Mouse (Mus musculus) neural tube, embryonic 15.5 days (tissue): ENCODE results near the gene Pts. TPM values are rescaled to one million over a fixed set of nuclear protein-coding genes. Genes with fewer than 3 reads are reported as not detected.

Source experiments
- ATAC-seq: fragments of 200-750 bp; cut with Nextera tagmentation; 2 replicates; pipeline ENCODE4 v1.8.0; 2017; ENCODE audit warnings: mild to moderate bottlenecking, moderate TSS enrichment, moderate library complexity; ENCODE audit not compliant: low FRiP score
- H3K27ac ChIP-seq: fragments of 300-500 bp; sonication (generic); replicated peaks from 2 replicates; pipeline ENCODE4 v1.5.1; 2015; ENCODE audit warnings: mild to moderate bottlenecking, inconsistent platforms
- H3K27me3 ChIP-seq: fragments of 300-500 bp; sonication (generic); replicated peaks from 2 replicates; pipeline ENCODE4 v1.6.1; 2015; ENCODE audit warnings: inconsistent platforms
- H3K36me3 ChIP-seq: fragments of 300-500 bp; sonication (generic); 2 replicates; pipeline ENCODE4 v1.6.1; 2015; ENCODE audit warnings: inconsistent platforms
- H3K4me1 ChIP-seq: fragments of 300-500 bp; sonication (generic); 2 replicates; pipeline ENCODE4 v1.6.1; 2015; ENCODE audit warnings: inconsistent platforms
- H3K4me2 ChIP-seq: fragments of 300-500 bp; sonication (generic); 2 replicates; pipeline ENCODE4 v1.6.1; 2015; ENCODE audit warnings: inconsistent platforms, mild to moderate bottlenecking, moderate library complexity
- H3K4me3 ChIP-seq: fragments of 300-500 bp; sonication (generic); replicated peaks from 2 replicates; pipeline ENCODE4 v1.5.1; 2015; ENCODE audit warnings: mild to moderate bottlenecking, inconsistent platforms
- H3K9ac ChIP-seq: fragments of 300-500 bp; sonication (generic); replicated peaks from 2 replicates; pipeline ENCODE4 v1.6.1; 2015; ENCODE audit warnings: mild to moderate bottlenecking, inconsistent platforms
- H3K9me3 ChIP-seq: fragments of 300-500 bp; sonication (generic); replicated peaks from 2 replicates; pipeline ENCODE4 v1.6.1; 2016; ENCODE audit warnings: inconsistent platforms
- WGBS: fragments of 180-500 bp; shearing (Covaris S2); methylation state at CpG from one replicate; pipeline ENCODE4 v1.1.7; 2015; ENCODE audit warnings: mixed read lengths; 5-methylcytosine and 5-hydroxymethylcytosine counted together
- polyA plus RNA-seq: library from polyadenylated mRNA; unstranded; fragments of >200 nt; fragmentation: Nextera tagmentation; extraction: Ambion mirVana; gene quantifications from 2 replicates; pipeline ENCODE4 v1.2.1, GENCODE M21; 2015

Gene Pts
- polyA plus RNA-seq, 1 experiment from 2014 or later: 109 TPM

DNA sequence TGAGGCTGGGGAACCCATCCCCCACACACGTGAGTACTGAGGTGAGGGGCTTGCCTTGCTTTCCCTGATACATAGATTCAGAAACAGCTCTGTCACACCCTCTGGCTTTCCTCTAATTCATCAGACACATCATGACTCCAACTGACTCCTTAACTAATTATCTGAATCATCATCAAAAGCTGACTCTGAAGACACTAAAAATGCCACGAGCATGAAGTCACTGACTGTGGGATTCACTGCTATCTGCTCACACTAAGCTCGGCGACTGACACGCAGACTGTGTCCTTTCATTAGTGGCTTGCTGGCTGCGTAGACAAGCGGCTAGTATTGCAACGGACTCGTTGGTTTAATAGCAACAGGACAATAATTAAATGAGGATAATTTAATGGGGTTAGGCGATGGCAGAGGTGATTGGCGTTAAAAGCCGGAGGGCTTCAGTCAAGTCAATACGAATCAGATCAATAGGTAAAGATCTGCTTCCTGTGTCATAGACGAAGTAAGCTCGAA, 28.0 kb downstream of the Pts start:
- Histone ChIP-seq H3K27me3 (no peaks in the 10 kb centered on the region), H3K27ac (peak overlapping the region; percentile 75; the same call in 1 of the 2 replicates), H3K9me3 (no peaks in the 10 kb centered on the region), H3K4me1 (peaks cover 7% of the 10 kb centered on the region; the same call in 1 of the 2 replicates), H3K9ac (0 out of 2 replicates have a peak overlapping the region, but pooled peaks have one; percentile 37), H3K36me3 (no peaks in the 10 kb centered on the region), H3K4me2 (peak overlapping the region; percentile 54), H3K4me3 (peak overlapping the region; percentile 34)
- peak; percentile 17; the same call in 1 of the 2 replicates for ATAC-seq
- WGBS: 59% methylated on average over 15 of the region's 15 CpGs

DNA sequence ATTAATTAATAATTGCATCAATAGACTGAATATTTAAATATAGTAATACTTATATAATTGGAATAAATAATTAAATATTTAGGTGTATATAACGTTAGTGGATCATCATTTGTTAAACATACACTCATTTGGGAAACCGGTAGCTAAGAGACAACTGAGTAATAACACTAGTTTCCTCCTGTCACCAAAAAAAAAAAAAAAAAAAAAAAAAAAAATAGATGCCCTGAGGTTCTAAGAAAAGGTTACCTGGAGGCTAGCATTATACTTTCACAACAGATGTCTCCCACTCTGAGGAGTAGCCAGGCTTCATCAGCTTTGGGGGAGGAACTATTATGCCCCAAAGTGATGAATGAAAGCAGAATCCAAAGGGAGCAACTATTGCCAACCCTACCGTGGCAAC, 28.7 kb downstream of the Pts start:
- H3K36me3 ChIP-seq: no peaks in the 10 kb centered on the region
- H3K4me2 ChIP-seq: peak overlapping the region; percentile 54; the same call in 1 of the 2 replicates
- H3K4me3 ChIP-seq: no peak overlapping the region
- no peaks in the 10 kb centered on the region for H3K9me3 ChIP-seq
- no peaks in the 10 kb centered on the region for H3K27me3 ChIP-seq
- no peak overlapping the region for H3K9ac ChIP-seq
- ATAC-seq: no peak
- 80% methylated on average over 3 of the region's 3 CpGs for WGBS
- H3K4me1 ChIP-seq: peaks cover 7% of the 10 kb centered on the region; the same call in 1 of the 2 replicates
- no peak overlapping the region for H3K27ac ChIP-seq

DNA sequence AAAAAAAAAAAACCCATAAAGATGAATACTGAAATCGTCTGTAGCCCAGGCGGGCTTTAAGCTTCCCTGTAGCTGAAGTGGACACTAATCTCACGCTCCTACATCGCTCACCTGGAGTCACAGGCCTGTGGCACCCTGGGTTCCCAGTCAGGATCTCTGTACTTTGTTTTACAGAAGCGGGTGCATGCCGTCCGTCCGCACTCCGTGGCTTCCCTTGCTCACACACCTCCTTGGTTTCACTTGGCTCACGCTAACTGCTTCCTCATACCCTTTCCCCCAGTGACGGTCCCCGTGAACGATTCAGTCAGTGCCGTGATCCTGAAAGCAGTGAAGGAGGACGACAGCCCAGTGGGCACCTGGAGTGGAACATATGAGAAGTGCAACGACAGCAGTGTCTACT, 29.7 kb downstream of the Pts start:
- Histone ChIP-seq H3K27me3 (no peaks in the 10 kb centered on the region), H3K9me3 (no peaks in the 10 kb centered on the region), H3K4me1 (peaks cover 7% of the 10 kb centered on the region; the same call in 1 of the 2 replicates), H3K4me2 (no peak overlapping the region), H3K27ac (no peak overlapping the region), H3K4me3 (no peak overlapping the region), H3K36me3 (no peaks in the 10 kb centered on the region), H3K9ac (no peak overlapping the region)
- 90% methylated on average over 16 of the region's 16 CpGs for WGBS
- ATAC-seq: no peak

DNA sequence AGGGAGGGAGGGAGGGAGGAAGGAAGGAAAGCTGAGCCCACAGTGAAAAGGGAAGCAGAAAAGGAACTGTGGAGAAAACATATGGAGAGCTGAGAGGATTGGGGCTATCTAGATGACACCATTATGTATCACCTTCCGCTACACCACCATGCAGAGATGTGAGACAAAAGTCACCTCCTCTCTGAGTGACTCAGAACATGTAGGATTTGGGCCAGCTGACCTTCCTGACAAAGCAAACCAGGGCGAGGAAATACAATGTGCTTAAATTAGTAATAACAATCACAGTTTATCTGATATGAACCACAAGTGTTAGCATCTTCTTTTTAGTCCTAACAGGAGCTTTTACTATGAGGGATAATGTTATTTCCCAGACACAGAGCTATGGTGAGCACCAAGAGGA, 31.0 kb downstream of the Pts start:
- Histone ChIP-seq H3K9ac (no peak overlapping the region), H3K27ac (no peak overlapping the region), H3K4me3 (no peak overlapping the region), H3K27me3 (no peaks in the 10 kb centered on the region), H3K4me1 (peaks cover 7% of the 10 kb centered on the region; the same call in 1 of the 2 replicates), H3K9me3 (no peaks in the 10 kb centered on the region), H3K36me3 (no peaks in the 10 kb centered on the region), H3K4me2 (no peak overlapping the region)
- 89% methylated on average over 2 of the region's 2 CpGs for WGBS
- no peak for ATAC-seq

DNA sequence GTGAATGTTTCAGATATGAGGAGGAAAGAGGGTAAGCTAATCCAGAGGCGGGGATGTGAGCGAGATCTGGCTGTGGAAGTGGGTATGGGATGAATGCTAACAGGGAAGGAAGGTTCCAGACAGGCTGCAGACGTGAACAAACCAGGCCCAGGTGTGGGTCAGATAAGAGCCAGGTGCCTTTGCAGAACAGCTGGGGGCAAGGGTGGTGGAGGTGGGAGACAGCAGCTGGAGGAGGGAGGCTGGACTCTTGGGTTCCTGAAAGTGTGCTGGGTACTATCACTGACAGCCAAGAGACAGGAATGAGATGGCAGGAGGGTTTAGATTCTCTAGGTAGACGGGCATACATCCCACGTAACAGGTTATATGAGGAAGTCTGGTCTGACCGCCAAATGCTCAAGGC, 31.4 kb downstream of the Pts start:
- peaks cover 7% of the 10 kb centered on the region; the same call in 1 of the 2 replicates for H3K4me1 ChIP-seq
- ATAC-seq: no peak
- 85% methylated on average over 6 of the region's 6 CpGs for WGBS

DNA sequence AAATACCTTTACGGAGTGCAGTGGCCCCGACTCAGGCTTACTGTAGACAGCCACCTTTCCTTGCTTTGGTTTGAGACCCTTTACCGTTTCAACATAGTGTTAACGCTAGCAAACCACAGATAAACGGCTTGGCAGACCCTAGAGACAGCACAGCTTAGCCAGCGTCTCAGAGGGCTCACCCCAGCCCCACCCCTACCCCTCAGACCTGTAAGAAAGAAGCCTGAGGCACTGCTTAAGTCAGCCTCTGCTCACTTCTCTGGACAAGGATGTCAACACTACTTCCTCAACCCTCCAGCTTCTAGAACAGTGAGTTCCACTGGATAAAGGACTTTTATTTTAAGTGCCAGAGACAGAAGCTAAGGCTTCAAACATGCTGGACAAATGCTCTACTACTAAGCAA, 32.0 kb downstream of the Pts start:
- no peak for ATAC-seq
- H3K4me2 ChIP-seq: no peak overlapping the region

More for the DNA sequence above, 31.4 kb downstream of the Pts start:
- Histone ChIP-seq H3K4me2 (no peak overlapping the region), H3K4me3 (no peak overlapping the region), H3K36me3 (no peaks in the 10 kb centered on the region), H3K27me3 (no peaks in the 10 kb centered on the region), H3K9ac (no peak overlapping the region), H3K9me3 (no peaks in the 10 kb centered on the region), H3K27ac (no peak overlapping the region)

DNA sequence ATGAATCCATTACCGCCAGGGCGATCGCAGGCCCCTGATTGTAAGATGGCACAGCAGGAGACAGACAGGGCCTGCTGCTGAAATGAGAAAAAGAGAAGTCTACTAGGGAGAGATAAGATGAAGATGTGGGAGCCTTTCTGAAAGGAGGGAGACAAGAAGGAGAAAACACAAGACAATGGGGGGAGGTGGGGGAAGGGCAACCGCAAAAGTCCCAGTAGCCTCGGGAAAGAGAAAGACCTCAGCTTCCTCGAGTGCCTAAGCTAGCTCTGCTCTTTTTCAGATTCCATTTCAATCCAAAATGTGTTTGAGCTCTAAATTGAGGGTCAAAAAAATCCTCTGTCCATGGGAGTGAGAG, 32.4 kb downstream of the Pts start:
- H3K9ac ChIP-seq: no peak overlapping the region
- no peaks in the 10 kb centered on the region for H3K27me3 ChIP-seq
- no peak overlapping the region for H3K4me2 ChIP-seq
- WGBS: 37% methylated on average over 6 of the region's 6 CpGs
- no peaks in the 10 kb centered on the region for H3K9me3 ChIP-seq
- H3K27ac ChIP-seq: no peak overlapping the region
- H3K4me1 ChIP-seq: peaks cover 7% of the 10 kb centered on the region; the same call in 1 of the 2 replicates
- no peak for ATAC-seq
- no peaks in the 10 kb centered on the region for H3K36me3 ChIP-seq
- no peak overlapping the region for H3K4me3 ChIP-seq

More for the DNA sequence above, 32.0 kb downstream of the Pts start:
- Histone ChIP-seq H3K9ac (no peak overlapping the region), H3K4me3 (no peak overlapping the region), H3K4me1 (peaks cover 7% of the 10 kb centered on the region; the same call in 1 of the 2 replicates), H3K27me3 (no peaks in the 10 kb centered on the region), H3K27ac (no peak overlapping the region), H3K9me3 (no peaks in the 10 kb centered on the region), H3K36me3 (no peaks in the 10 kb centered on the region)
- 36% methylated on average over 6 of the region's 6 CpGs for WGBS

DNA sequence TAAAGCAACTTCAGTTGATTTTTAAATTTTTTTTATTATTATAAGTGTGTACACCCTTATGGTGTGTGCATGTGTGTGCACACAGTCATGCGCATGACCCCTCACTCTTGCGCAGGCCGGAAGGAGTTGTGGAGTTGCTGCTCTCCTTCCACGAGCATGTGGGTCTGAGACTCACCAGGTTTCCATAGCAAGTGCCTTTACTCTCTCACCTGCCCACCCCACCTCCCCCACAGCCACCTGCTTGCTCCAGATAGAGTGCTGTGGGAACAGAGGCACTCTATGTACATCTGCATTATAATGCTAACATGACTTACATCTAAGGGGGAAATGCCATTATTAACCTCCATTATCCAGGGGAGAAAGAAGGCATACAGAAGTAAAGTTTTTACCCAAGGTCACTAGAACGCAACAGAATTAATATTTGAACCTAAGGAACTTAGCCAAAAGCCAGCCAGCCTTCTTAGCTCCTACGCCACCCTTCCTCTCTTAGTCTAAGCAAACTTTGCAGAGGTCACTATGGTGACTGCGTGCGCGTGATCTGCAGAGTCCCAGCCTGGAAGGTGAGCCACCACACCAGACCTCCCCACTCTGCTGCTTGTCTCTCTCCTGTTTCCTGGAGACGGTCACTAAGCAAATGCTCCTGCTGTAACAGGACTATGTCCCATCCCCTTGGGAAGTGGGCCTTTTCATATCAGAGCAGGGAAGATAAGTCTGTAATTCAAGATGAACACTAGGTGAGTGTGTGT, 32.9 kb downstream of the Pts start:
- 79% methylated on average over 10 of the region's 10 CpGs for WGBS
- Histone ChIP-seq H3K4me3 (no peak overlapping the region), H3K4me1 (peaks cover 7% of the 10 kb centered on the region; the same call in 1 of the 2 replicates), H3K36me3 (no peaks in the 10 kb centered on the region), H3K9me3 (no peaks in the 10 kb centered on the region), H3K27ac (no peak overlapping the region), H3K27me3 (no peaks in the 10 kb centered on the region), H3K9ac (no peak overlapping the region), H3K4me2 (no peak overlapping the region)
- ATAC-seq: no peak

DNA sequence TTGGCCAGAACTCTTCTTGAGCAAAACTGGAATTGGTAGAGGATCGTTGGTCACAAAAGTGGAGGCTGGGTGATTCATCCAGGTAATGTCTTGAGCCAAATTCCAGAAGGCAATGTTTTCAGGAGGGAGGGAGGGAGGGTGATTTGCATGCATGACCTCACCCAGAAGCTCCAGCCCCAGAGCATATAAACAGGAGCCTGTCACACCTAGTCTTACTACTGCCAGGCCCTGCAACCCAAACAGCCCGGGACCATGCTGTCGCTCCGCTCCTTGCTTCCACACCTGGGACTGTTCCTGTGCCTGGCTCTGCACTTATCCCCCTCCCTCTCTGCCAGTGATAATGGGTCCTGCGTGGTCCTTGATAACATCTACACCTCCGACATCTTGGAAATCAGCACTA, 34.2 kb downstream of the Pts start, which contains the start of gene Plet1:
Gene Plet1, plus strand, starts transcription at position 215 of the 400 bp plus-strand sequence.
- H3K36me3 ChIP-seq: no peaks in the 10 kb centered on the region
- H3K9ac ChIP-seq: no peak within 1 kb of the TSS
- no peaks in the 10 kb centered on the region for H3K27me3 ChIP-seq
- no peaks in the 10 kb centered on the region for H3K9me3 ChIP-seq
- WGBS: 89% methylated on average over 6 of the region's 6 CpGs
- H3K27ac ChIP-seq: no peak within 1 kb of the TSS
- H3K4me2 ChIP-seq: no peak within 1 kb of the TSS
- H3K4me1 ChIP-seq: peaks cover 7% of the 10 kb centered on the region; the same call in 1 of the 2 replicates
- H3K4me3 ChIP-seq: no peak within 1 kb of the TSS
- ATAC-seq: no peak

DNA sequence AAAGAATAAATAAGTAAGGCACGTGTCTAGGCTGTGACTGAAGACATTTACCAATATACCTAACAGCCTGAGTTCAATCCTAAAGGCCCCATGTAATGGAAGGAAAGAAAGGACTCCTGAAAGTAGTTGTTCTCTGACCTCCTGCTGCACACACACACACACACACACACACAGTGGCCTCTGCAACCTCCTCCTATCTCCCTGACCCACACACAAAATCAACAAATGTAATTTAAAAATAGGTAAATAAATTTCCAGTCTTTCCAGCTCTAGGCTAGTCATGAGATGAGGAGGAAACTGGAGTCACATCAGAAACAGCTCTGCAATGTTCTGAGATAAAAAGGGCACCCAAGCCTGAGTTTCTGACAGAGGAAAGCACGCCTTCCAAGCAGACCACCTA, 34.7 kb downstream of the Pts start:
- Histone ChIP-seq H3K9me3 (no peaks in the 10 kb centered on the region), H3K4me1 (peaks cover 7% of the 10 kb centered on the region; the same call in 1 of the 2 replicates), H3K27ac (no peak overlapping the region), H3K36me3 (no peaks in the 10 kb centered on the region), H3K4me3 (no peak overlapping the region), H3K9ac (no peak overlapping the region), H3K27me3 (no peaks in the 10 kb centered on the region), H3K4me2 (no peak overlapping the region)
- WGBS: 68% methylated on average over 2 of the region's 2 CpGs
- no peak for ATAC-seq

DNA sequence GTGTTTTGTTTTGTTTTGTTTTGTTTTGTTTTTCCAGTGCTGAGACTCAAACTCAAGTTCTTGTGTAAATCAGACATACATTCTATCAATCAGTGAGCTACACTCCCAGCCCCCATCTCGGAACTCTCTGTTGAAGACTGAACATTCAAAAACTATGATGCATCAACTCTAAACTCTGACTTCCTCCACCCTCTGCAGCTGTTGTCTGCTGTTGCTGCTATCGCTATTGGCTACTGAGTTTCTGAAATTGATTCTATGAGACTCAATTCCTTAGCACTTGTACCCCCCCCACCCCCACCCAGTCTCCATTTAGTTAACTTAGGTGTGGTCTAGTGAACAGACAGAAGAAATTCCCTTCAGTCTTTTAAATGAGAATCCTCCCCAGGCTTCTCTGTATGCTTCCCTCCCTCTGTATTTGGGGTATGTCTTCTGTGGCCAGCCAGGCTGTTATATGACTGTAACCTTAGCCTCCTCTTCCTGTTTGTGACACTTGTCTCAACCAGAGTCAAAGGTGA, 36.9 kb downstream of the Pts start:
- Histone ChIP-seq H3K36me3 (no peaks in the 10 kb centered on the region), H3K9ac (no peak overlapping the region), H3K4me3 (no peak overlapping the region), H3K27ac (no peak overlapping the region), H3K4me1 (peaks cover 7% of the 10 kb centered on the region; the same call in 1 of the 2 replicates), H3K9me3 (no peaks in the 10 kb centered on the region), H3K4me2 (no peak overlapping the region), H3K27me3 (no peaks in the 10 kb centered on the region)
- no peak for ATAC-seq
- 88% methylated on average over 2 of the region's 2 CpGs for WGBS

DNA sequence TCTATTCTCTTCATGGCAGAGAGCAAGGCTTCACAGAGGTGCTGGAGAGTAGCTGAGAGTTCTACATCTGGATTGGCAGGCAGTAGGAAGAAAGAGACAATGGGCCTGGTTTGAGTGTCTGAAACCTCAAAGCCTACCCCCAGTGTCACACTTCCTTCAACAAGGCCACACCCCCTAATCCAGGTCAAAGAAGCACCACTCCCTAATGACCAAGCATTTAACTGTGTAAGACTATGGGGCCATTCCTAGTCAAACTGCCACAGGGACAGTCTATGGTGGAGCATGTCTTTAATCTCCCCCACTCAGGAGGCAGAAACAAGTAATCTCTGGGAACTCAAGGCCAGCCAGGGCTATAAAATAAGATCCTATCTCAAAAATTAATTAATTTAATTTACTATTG, 37.7 kb downstream of the Pts start:
- ATAC-seq: no peak
- no peak overlapping the region for H3K27ac ChIP-seq
- H3K36me3 ChIP-seq: no peaks in the 10 kb centered on the region
- no peak overlapping the region for H3K9ac ChIP-seq
- H3K4me3 ChIP-seq: no peak overlapping the region
- no peaks in the 10 kb centered on the region for H3K27me3 ChIP-seq
- no peaks in the 10 kb centered on the region for H3K9me3 ChIP-seq
- no peak overlapping the region for H3K4me2 ChIP-seq
- peaks cover 2% of the 10 kb centered on the region; the same call in 1 of the 2 replicates for H3K4me1 ChIP-seq
